Mouse (Mus musculus) cerebellum, adult 2 months (tissue): ENCODE results near the gene Slc38a6.

ENCODE experiments used
- CTCF ChIP-seq: fragments of 200-500 bp; IDR thresholded peaks from 2 replicates; pipeline ENCODE4 v1.5.1; 2011; ENCODE audit warnings: low read depth, mild to moderate bottlenecking, control low read depth, low read length, moderate library complexity, borderline replicate concordance; ENCODE audit not compliant: insufficient read depth
- POLR2A ChIP-seq: fragments of 200-500 bp; IDR thresholded peaks from 2 replicates; pipeline ENCODE4 v1.6.1; 2011; ENCODE audit warnings: low read length, control low read depth, borderline replicate concordance; ENCODE audit not compliant: insufficient read depth

- TF ChIP-seq CTCF (no peak), POLR2A (no peak)
These were observed 2.0 kb downstream of the Slc38a6 start for GRCm38 (mm10) chr12:73288626-73289025.
